Mouse (Mus musculus): ENCODE data around the gene Fxr1. TPM values are rescaled to one million over a fixed set of nuclear protein-coding genes. Genes with fewer than 3 reads are reported as not detected.
"Not testable (repeated sequence)": the region's sequence is repeated elsewhere in the genome, so short reads cannot be mapped to it uniquely, and the experiment has no call there.

The Fxr1 gene
- total RNA-seq, 2 experiments from 2014 or later = 82.8 to 83.4 TPM

GRCm38 (mm10) chr3:34008191-34008590 is 11.6 kb upstream of the Fxr1 start:
- Histone ChIP-seq H3K27ac (no peak overlapping the region), H3K4me3 (no peak overlapping the region)
- no peak for TF ChIP-seq CTCF (conservative IDR thresholded peaks at IDR 0.05)
- no peak for DNase-seq (ENCODE audit: low spot score in 2 of 2)

GRCm38 (mm10) chr3:34020382-34021258 is 877 bp downstream of the Fxr1 start:
- DNase-seq (ENCODE audit: low spot score in 2 of 2) = no peak
- Histone ChIP-seq H3K27ac (peak overlapping the region; percentile 97), H3K4me3 (peak overlapping the region; percentile 96)
- no peak for TF ChIP-seq CTCF (conservative IDR thresholded peaks at IDR 0.05)

GRCm38 (mm10) chr3:34021259-34021828 is 1.6 kb downstream of the Fxr1 start:
- DNase-seq (ENCODE audit: low spot score in 2 of 2) = no peak
- TF ChIP-seq CTCF (conservative IDR thresholded peaks at IDR 0.05) = no peak
- H3K27ac ChIP-seq = peak overlapping the region; percentile 97; the same call in 1 of the 2 replicates
- peak overlapping the region; percentile 96 for H3K4me3 ChIP-seq

GRCm38 (mm10) chr3:34028935-34029334 is 9.2 kb downstream of the Fxr1 start:
- no peak overlapping the region for H3K4me3 ChIP-seq
- TF ChIP-seq CTCF (conservative IDR thresholded peaks at IDR 0.05) = no peak
- no peak for DNase-seq (ENCODE audit: low spot score in 2 of 2)
- H3K27ac ChIP-seq = no peak overlapping the region

GRCm38 (mm10) chr3:34030601-34031000 is 10.9 kb downstream of the Fxr1 start:
- H3K4me3 ChIP-seq = no peak overlapping the region
- H3K27ac ChIP-seq = no peak overlapping the region
- no peak for DNase-seq (ENCODE audit: low spot score in 2 of 2)
- no peak for TF ChIP-seq CTCF (conservative IDR thresholded peaks at IDR 0.05)

- no peak for DNase-seq (ENCODE audit: low spot score in 2 of 2)
- Histone ChIP-seq H3K4me3 (no peak overlapping the region), H3K27ac (peak overlapping the region; percentile 12; the same call in 1 of the 2 replicates)
- no peak for TF ChIP-seq CTCF (conservative IDR thresholded peaks at IDR 0.05)
These were observed 14.1 kb downstream of the Fxr1 start for GRCm38 (mm10) chr3:34033720-34034364.

- H3K4me3 ChIP-seq = no peak overlapping the region
- H3K27ac ChIP-seq = peak overlapping the region; percentile 12; the same call in 1 of the 2 replicates
- no peak for DNase-seq (ENCODE audit: low spot score in 2 of 2)
- no peak for TF ChIP-seq CTCF (conservative IDR thresholded peaks at IDR 0.05)
These were observed 15.1 kb downstream of the Fxr1 start for GRCm38 (mm10) chr3:34034803-34035202.

GRCm38 (mm10) chr3:34035706-34036105 is 16.0 kb downstream of the Fxr1 start:
- Histone ChIP-seq H3K4me3 (no peak overlapping the region), H3K27ac (no peak overlapping the region)
- DNase-seq (ENCODE audit: low spot score in 2 of 2) = no peak
- no peak for TF ChIP-seq CTCF (conservative IDR thresholded peaks at IDR 0.05)

GRCm38 (mm10) chr3:34041990-34042389 is 22.2 kb downstream of the Fxr1 start:
- no peak for TF ChIP-seq CTCF (conservative IDR thresholded peaks at IDR 0.05)
- no peak overlapping the region for H3K27ac ChIP-seq
- H3K4me3 ChIP-seq = no peak overlapping the region
- DNase-seq (ENCODE audit: low spot score in 2 of 2) = no peak

GRCm38 (mm10) chr3:34062352-34062751 is 42.6 kb downstream of the Fxr1 start:
- no peak for TF ChIP-seq CTCF (conservative IDR thresholded peaks at IDR 0.05)
- DNase-seq (ENCODE audit: low spot score in 2 of 2) = peak in 1 of 2 experiments; percentile 34
- H3K27ac ChIP-seq = no peak overlapping the region
- no peak overlapping the region for H3K4me3 ChIP-seq

- not testable (repeated sequence) for H3K4me3 ChIP-seq; DNase-seq (ENCODE audit: low spot score in 2 of 2); H3K27ac ChIP-seq
These were observed 49.2 kb downstream of the Fxr1 start for GRCm38 (mm10) chr3:34068943-34069342.

GRCm38 (mm10) chr3:34072726-34073125 is 53.0 kb downstream of the Fxr1 start:
- Histone ChIP-seq H3K27ac (no peak overlapping the region), H3K4me3 (no peak overlapping the region)
- no peak for TF ChIP-seq CTCF (conservative IDR thresholded peaks at IDR 0.05)
- no peak for DNase-seq (ENCODE audit: low spot score in 2 of 2)

- Histone ChIP-seq H3K4me3 (no peak overlapping the region), H3K27ac (no peak overlapping the region)
- DNase-seq (ENCODE audit: low spot score in 2 of 2) = no peak
- TF ChIP-seq CTCF (conservative IDR thresholded peaks at IDR 0.05) = no peak
These were observed 56.5 kb downstream of the Fxr1 start for GRCm38 (mm10) chr3:34076058-34076759.
